Mouse (Mus musculus): ENCODE data around the gene Bphl. TPM values are rescaled to one million over a fixed set of nuclear protein-coding genes. Genes with fewer than 3 reads are reported as not detected.

The Bphl gene
- polyA plus RNA-seq, 1 experiment from 2014 or later = 60.4 TPM

DNA sequence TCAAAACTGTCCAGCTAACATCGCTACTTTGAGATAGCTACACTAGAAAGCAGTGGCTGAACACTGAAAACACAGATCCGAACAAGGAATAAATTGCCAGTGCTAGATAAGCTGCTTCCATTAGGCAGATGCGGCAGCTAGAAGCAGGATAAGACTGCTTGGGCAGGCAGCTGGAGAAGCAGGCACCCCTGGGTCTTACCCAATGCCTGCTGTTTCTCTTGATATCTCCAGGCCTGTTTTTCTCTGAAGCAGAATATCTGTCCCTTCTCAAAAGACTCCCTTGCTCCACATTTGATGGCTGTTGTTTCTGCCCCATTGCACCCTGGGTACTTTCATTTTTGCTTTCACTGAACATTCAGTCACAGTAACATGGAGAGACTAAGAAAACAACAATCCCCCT lies 63.3 kb downstream of the Bphl start:
- no peaks in the 10 kb centered on the region for H3K36me3 ChIP-seq
- no peaks in the 10 kb centered on the region for H3K27me3 ChIP-seq (replicated peaks)
- no peak overlapping the region for H3K4me3 ChIP-seq (replicated peaks)
- 75% methylated on average over 3 of the region's 3 CpGs for WGBS
- H3K4me2 ChIP-seq (replicated peaks) = no peak overlapping the region
- H3K9me3 ChIP-seq = no peaks in the 10 kb centered on the region
- no peak overlapping the region for H3K9ac ChIP-seq
- no peak for ATAC-seq
- H3K4me1 ChIP-seq (replicated peaks) = no peaks in the 10 kb centered on the region
- H3K27ac ChIP-seq = no peak overlapping the region

DNA sequence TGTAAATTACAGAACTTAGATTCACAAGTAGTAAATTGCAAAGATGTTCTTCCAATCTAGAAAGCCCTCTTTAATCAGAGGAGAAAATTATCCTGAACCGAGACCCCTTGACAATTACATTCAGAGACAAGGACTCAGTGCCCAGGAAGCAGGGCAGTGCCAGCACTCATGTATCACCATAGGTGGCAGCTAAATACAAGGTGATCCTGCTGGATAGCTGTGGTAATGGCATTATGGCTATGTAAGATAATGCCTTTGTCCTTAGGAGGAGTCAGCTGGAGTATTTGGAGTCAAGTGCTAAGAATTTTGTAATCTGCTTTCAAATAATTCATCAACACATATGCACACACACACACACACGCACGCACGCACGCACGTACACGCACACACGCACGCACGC lies 63.9 kb downstream of the Bphl start:
- Histone ChIP-seq H3K9me3 (no peaks in the 10 kb centered on the region), H3K27ac (no peak overlapping the region), H3K27me3 (replicated peaks) (no peaks in the 10 kb centered on the region), H3K4me3 (replicated peaks) (no peak overlapping the region), H3K4me1 (replicated peaks) (no peaks in the 10 kb centered on the region), H3K9ac (no peak overlapping the region), H3K4me2 (replicated peaks) (no peak overlapping the region), H3K36me3 (no peaks in the 10 kb centered on the region)
- ATAC-seq = no peak
- WGBS = 95% methylated on average over 10 of the region's 10 CpGs

DNA sequence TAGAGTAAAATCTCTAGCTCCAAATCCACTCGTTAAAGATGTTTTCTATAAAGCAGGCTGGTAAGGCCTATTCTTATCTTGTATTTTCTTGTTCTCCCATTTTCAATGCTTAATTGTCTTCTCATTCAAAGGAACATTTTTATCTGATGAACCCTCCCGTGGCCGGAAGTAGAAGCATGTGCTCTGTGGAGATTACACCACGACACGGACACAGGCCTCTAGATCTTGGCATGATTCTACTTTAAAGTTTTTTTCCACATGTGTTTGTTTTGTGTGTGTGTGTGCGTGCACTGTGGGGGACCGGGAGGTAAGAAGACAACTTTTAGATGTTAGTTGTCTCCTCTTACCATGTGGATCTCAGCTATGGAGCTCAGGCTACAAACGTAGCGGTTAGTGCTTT lies 64.5 kb downstream of the Bphl start:
- H3K27me3 ChIP-seq (replicated peaks) = no peaks in the 10 kb centered on the region
- no peak overlapping the region for H3K9ac ChIP-seq
- WGBS = 81% methylated on average over 9 of the region's 9 CpGs
- no peak overlapping the region for H3K27ac ChIP-seq
- ATAC-seq = no peak
- no peaks in the 10 kb centered on the region for H3K9me3 ChIP-seq
- no peaks in the 10 kb centered on the region for H3K36me3 ChIP-seq
- H3K4me2 ChIP-seq (replicated peaks) = no peak overlapping the region
- H3K4me1 ChIP-seq (replicated peaks) = no peaks in the 10 kb centered on the region
- H3K4me3 ChIP-seq (replicated peaks) = no peak overlapping the region

DNA sequence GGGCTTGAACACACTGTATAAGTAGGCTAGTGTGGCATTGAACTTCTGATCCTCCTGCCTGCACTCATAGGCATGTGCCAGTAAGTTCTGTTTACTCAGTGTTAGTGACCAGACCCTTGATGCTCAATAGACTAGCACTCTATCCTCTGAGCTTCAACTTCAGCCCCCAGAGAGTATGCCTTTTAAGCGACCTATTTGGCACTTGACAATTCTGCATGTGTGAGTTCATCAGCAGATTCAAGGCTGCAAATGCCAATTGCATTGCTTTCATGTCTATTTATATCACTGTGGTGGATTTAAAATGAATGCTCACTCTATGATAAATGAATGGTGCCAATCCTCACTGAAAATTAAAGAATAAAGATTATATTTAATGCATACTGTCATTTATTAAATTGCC lies 68.0 kb downstream of the Bphl start:
- Histone ChIP-seq H3K4me3 (replicated peaks) (no peak overlapping the region), H3K4me1 (replicated peaks) (no peaks in the 10 kb centered on the region), H3K27me3 (replicated peaks) (no peaks in the 10 kb centered on the region), H3K4me2 (replicated peaks) (no peak overlapping the region), H3K9me3 (no peaks in the 10 kb centered on the region), H3K36me3 (no peaks in the 10 kb centered on the region), H3K9ac (no peak overlapping the region), H3K27ac (no peak overlapping the region)
- 74% methylated on average over 1 of the region's 1 CpGs for WGBS
- ATAC-seq = no peak

DNA sequence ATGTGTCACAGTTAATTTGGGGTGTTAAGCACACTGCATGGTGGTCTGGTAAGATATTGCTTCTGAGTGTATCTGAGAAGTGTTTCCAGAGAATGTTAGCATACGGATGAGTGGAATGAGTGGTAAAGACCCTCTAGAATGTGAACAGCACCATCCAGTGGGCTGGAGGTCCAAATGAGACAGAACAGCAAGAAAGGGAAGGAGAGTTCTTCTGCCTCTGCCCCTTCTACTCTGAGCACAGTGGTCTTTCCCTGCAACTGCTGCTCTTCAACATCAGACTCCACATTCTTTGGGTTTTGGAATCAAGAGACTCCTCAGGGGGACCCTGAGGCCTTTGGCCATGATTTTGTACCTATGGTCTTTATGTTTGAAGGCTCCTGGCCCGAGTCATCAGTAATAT lies 68.9 kb downstream of the Bphl start:
- no peak overlapping the region for H3K4me2 ChIP-seq (replicated peaks)
- no peak for ATAC-seq
- no peak overlapping the region for H3K27ac ChIP-seq
- no peaks in the 10 kb centered on the region for H3K36me3 ChIP-seq
- H3K9ac ChIP-seq = no peak overlapping the region
- H3K27me3 ChIP-seq (replicated peaks) = no peaks in the 10 kb centered on the region
- no peaks in the 10 kb centered on the region for H3K9me3 ChIP-seq
- H3K4me1 ChIP-seq (replicated peaks) = no peaks in the 10 kb centered on the region
- WGBS = 89% methylated on average over 2 of the region's 2 CpGs
- no peak overlapping the region for H3K4me3 ChIP-seq (replicated peaks)

DNA sequence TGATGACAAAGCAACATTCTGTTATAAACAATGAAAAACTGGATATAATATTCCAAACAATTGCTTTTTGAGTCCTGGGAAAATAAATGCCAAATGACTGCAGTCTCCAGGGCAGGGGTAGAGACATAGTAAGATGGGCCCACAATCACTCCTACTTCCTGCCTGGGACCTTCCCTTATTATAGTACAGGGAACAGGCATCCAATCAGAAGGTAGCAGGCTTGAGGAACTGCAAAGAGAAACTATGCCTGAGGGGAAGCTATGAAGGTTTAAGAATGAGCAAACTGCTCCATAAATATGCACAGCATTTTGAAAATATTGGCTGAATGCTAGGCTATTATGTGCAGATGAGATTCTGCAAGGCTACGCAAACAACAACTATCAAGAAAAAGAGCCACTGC lies 69.6 kb downstream of the Bphl start:
- 100% methylated on average over 1 of the region's 1 CpGs for WGBS
- Histone ChIP-seq H3K27me3 (replicated peaks) (no peaks in the 10 kb centered on the region), H3K4me1 (replicated peaks) (no peaks in the 10 kb centered on the region), H3K4me3 (replicated peaks) (no peak overlapping the region), H3K27ac (no peak overlapping the region), H3K4me2 (replicated peaks) (no peak overlapping the region), H3K9me3 (no peaks in the 10 kb centered on the region), H3K36me3 (no peaks in the 10 kb centered on the region), H3K9ac (no peak overlapping the region)
- ATAC-seq = no peak

DNA sequence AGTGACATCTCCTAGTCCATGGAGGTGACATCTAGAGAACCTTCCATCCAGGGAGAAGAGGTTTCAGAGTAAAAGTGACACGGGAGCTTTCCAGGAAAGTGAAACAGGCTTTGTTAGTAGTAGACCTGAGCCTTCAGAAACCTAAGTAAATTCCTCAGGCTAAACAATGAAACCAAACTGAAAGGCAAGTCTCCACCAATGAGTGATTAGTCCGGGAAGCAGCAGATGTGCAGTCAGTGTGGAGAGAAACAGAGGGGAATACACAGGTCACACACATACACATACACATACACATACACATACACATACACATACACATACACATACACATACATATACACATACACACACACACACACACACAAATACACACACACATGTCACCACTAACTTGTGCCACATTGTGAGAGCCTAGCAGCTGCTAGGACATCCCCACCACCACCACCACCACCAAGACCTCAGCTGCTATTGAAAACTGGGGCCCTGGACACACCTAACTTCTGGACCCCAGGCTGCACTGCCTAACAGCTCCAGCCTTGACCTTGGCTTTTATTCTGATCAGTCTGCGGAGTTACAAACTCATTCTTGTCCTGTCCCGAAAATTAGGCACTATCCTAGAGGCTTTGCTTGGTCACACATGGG lies 71.8 kb downstream of the Bphl start:
- Histone ChIP-seq H3K27me3 (replicated peaks) (no peaks in the 10 kb centered on the region), H3K36me3 (no peaks in the 10 kb centered on the region), H3K4me3 (replicated peaks) (no peak overlapping the region), H3K9me3 (no peaks in the 10 kb centered on the region), H3K9ac (no peak overlapping the region), H3K4me2 (replicated peaks) (no peak overlapping the region), H3K4me1 (replicated peaks) (no peaks in the 10 kb centered on the region), H3K27ac (no peak overlapping the region)
- ATAC-seq = no peak
- 81% methylated on average over 4 of the region's 4 CpGs for WGBS

DNA sequence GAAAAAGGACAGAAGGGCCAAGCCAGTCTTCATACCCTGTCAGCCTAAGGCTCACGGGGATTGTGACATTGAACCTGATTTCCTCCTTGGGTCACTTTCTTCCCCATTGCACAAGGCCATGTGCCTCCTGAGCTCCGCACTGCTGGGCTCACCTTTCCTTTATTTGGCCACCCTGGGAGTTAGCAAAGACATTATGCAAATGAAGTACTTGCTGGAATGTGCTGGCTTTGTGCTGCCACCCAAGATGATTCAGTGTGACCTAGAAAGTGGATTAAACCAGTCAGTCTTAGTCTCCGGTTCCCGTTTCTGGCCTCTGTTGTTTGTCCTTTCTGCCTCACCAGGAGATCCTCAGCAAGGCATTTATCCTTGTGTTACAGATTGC lies 72.3 kb downstream of the Bphl start:
- H3K27ac ChIP-seq = no peak overlapping the region

DNA sequence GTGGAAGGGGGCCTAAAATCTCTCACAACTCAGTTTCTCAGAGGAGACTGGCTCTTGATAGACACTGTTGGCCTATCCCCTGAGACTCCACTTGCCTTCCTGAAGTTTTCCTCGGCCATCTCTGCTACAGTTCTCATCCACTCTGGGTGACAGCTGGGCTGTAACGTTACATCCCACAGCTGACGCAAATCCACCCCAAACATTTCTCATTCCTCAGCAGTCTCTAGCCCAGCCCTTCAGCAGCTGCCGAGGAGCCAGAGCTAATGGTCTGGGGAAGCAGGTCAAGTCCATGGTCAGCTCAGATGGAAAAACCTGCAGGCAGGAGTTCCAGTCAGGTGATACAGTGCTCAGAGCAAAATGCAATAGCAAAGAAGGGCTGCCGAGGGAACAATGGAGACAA lies 73.6 kb downstream of the Bphl start:
- WGBS = 40% methylated on average over 5 of the region's 5 CpGs
- no peak for ATAC-seq

More for the DNA sequence above, 72.3 kb downstream of the Bphl start:
- Histone ChIP-seq H3K4me1 (replicated peaks) (no peaks in the 10 kb centered on the region), H3K9me3 (no peaks in the 10 kb centered on the region), H3K27me3 (replicated peaks) (no peaks in the 10 kb centered on the region), H3K36me3 (no peaks in the 10 kb centered on the region), H3K4me2 (replicated peaks) (no peak overlapping the region), H3K4me3 (replicated peaks) (no peak overlapping the region), H3K9ac (no peak overlapping the region)
- no peak for ATAC-seq
- WGBS = 70% methylated on average over 4 of the region's 4 CpGs

DNA sequence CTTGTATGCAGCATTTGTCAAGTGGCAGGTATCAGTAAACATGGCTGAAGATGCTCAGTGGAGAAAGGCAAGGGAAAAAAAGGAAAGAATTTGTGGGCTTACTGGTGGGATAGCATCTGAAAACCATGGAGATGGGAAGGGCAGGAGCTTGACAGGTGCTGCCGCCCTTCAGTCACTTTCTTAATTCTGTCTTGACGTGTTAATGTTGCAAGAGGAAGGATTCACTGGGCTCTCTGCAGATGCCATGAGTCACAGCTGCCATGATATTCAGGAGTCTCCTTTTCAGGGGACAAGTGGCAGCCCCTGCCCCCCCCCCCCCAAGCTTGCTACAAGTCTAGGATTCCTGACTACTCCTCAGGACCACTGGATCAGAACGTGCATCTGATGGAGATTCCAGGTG lies 74.5 kb downstream of the Bphl start:
- Histone ChIP-seq H3K4me1 (replicated peaks) (no peaks in the 10 kb centered on the region), H3K27ac (no peak overlapping the region), H3K27me3 (replicated peaks) (no peaks in the 10 kb centered on the region), H3K9ac (no peak overlapping the region), H3K4me2 (replicated peaks) (no peak overlapping the region), H3K9me3 (no peaks in the 10 kb centered on the region), H3K4me3 (replicated peaks) (no peak overlapping the region), H3K36me3 (no peaks in the 10 kb centered on the region)
- 93% methylated on average over 3 of the region's 3 CpGs for WGBS
- no peak for ATAC-seq

More for the DNA sequence above, 73.6 kb downstream of the Bphl start:
- H3K27ac ChIP-seq = no peak overlapping the region
- no peaks in the 10 kb centered on the region for H3K9me3 ChIP-seq
- no peaks in the 10 kb centered on the region for H3K4me1 ChIP-seq (replicated peaks)
- H3K4me3 ChIP-seq (replicated peaks) = no peak overlapping the region
- H3K4me2 ChIP-seq (replicated peaks) = no peak overlapping the region
- H3K9ac ChIP-seq = no peak overlapping the region
- no peaks in the 10 kb centered on the region for H3K36me3 ChIP-seq
- H3K27me3 ChIP-seq (replicated peaks) = no peaks in the 10 kb centered on the region

DNA sequence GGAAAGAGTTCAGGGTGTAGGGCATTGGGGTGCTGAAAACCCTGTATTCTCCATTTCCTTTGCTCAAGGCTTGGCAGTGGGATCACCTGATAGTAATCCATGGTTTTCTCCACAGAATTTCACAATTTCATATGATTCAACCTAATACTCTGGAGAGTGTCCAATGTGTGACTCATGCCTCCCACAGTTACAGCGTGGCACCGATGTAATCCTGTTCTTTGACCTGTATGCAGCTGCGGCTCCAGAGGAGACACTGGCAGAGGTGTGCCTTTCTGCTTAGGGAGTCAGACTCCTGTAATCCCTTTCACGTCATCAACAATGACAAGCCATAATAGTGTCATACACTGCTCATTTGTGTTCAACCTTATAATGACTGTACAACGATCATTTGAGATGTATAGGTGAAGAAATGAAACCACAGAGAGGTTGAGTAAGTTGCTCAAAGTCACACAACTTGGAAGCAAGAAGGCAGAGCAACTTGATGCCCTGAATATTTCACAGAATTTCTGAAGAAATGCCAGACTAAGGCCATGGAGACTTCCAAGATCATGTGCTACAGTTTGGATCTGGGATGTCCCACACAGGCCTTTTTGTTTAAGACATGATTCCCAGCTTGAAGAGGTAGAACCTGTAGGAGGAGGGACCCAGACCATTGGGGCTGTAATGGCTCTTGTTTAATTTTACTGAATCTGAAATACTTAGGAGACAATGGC lies 75.1 kb downstream of the Bphl start:
- no peak overlapping the region for H3K27ac ChIP-seq
- ATAC-seq = peak; percentile 92
- no peaks in the 10 kb centered on the region for H3K27me3 ChIP-seq (replicated peaks)
- WGBS = 71% methylated on average over 5 of the region's 5 CpGs
- H3K9ac ChIP-seq = no peak overlapping the region
- no peaks in the 10 kb centered on the region for H3K4me1 ChIP-seq (replicated peaks)
- no peaks in the 10 kb centered on the region for H3K9me3 ChIP-seq
- no peak overlapping the region for H3K4me3 ChIP-seq (replicated peaks)
- no peaks in the 10 kb centered on the region for H3K36me3 ChIP-seq
- H3K4me2 ChIP-seq (replicated peaks) = no peak overlapping the region

DNA sequence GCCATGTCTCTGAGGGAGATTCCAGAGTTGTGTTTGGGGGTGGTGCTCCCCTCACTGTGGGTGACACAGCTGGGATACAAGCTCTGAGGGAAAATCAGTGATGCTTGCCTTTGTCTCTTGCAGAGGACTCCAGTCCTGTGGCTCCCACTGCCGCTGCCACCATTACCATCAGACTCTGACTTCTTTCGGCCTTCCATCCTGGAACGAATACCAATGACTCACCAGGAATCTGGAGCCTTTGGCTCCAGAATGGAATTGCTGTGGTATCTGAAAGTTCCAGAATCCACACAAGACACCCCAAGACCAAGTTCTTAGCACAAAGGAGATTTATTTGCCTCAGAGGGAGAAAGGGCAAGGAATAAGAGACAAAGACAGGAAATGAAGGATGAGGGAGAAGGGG lies 75.7 kb downstream of the Bphl start:
- no peak overlapping the region for H3K4me3 ChIP-seq (replicated peaks)
- H3K9ac ChIP-seq = no peak overlapping the region
- no peak overlapping the region for H3K27ac ChIP-seq
- 91% methylated on average over 3 of the region's 3 CpGs for WGBS
- no peaks in the 10 kb centered on the region for H3K36me3 ChIP-seq
- H3K4me1 ChIP-seq (replicated peaks) = no peaks in the 10 kb centered on the region
- no peak overlapping the region for H3K4me2 ChIP-seq (replicated peaks)
- ATAC-seq = no peak
- H3K27me3 ChIP-seq (replicated peaks) = no peaks in the 10 kb centered on the region
- no peaks in the 10 kb centered on the region for H3K9me3 ChIP-seq

DNA sequence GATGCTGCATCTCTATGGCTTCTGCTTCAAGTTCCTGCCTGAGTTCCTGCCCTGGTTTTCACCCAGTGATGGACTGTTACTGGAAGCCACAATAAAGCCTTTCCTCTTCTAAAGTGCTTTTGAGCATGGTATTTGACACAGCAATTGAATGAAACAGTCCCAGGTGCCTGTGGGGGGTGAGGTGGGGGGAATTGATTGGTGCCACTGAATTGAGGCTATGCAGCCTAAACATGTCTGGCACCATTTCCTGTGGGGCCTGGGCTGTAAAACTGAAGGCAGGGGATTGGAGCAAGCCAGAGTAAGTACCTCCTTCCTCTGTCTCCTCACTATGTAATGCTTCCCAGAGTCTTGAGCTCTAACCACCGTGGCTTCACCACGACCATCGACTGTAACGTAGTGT lies 77.3 kb downstream of the Bphl start:
- Histone ChIP-seq H3K4me2 (replicated peaks) (no peak overlapping the region), H3K9me3 (no peaks in the 10 kb centered on the region), H3K9ac (no peak overlapping the region), H3K36me3 (no peaks in the 10 kb centered on the region), H3K27ac (no peak overlapping the region), H3K4me1 (replicated peaks) (no peaks in the 10 kb centered on the region), H3K27me3 (replicated peaks) (no peaks in the 10 kb centered on the region), H3K4me3 (replicated peaks) (no peak overlapping the region)
- 63% methylated on average over 4 of the region's 4 CpGs for WGBS
- ATAC-seq = no peak

Measured in intestine, embryonic 15.5 days (tissue).